Mouse (Mus musculus): ENCODE results near the gene Ndufb8.

DNA sequence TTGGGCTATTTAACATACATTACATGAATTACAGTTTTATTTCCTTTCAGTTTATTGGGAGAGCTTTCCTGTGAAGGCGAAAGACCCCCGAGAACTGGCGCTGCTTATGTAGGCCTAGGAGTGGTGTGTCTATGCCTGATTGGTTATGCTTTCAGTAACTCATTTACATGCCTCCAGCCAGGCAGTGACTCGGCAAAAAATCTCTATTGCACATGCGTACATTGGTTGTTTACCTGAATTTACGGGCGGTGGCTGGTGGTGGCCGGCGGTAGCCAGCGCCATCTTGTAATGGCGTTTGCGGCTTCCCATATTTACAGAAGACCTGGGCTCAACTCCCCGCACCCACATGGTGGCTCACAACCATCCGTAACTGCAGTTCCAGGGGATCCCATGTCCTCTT lies 38.9 kb upstream of the Ndufb8 start:
- TF ChIP-seq CTCF (IDR thresholded peaks at IDR 0.05; ENCODE audit: low read depth) (no peak), EP300 (optimal IDR thresholded peaks at IDR 0.05) (no peak)
